Mouse (Mus musculus) neural tube, embryonic 14.5 days (tissue): ENCODE measurements around the gene Atp13a4. TPM values are rescaled to one million over a fixed set of nuclear protein-coding genes. Genes with fewer than 3 reads are reported as not detected.

Experiments used
- ATAC-seq: fragments of 200-750 bp; cut with Nextera tagmentation; 2 replicates; pipeline ENCODE4 v1.8.0; 2017; ENCODE audit warnings: low read depth, mild to moderate bottlenecking, moderate TSS enrichment, moderate library complexity
- H3K27ac ChIP-seq: fragments of 300-500 bp; sonication (generic); 2 replicates; pipeline ENCODE4 v1.5.1; 2014; ENCODE audit warnings: low read depth, mild to moderate bottlenecking, control low read depth, low read length, moderate library complexity, mixed read lengths
- H3K27me3 ChIP-seq: fragments of 300-500 bp; sonication (generic); 2 replicates; pipeline ENCODE4 v1.6.1; 2014; ENCODE audit warnings: low read length; ENCODE audit not compliant: control insufficient read depth, insufficient read depth
- H3K36me3 ChIP-seq: fragments of 300-500 bp; sonication (generic); 2 replicates; pipeline ENCODE4 v1.6.1; 2014; ENCODE audit warnings: low read length, mixed read lengths; ENCODE audit not compliant: control insufficient read depth, insufficient read depth
- H3K4me1 ChIP-seq: fragments of 300-500 bp; sonication (generic); 2 replicates; pipeline ENCODE4 v1.6.1; 2014; ENCODE audit warnings: low read length; ENCODE audit not compliant: control insufficient read depth, insufficient read depth
- H3K4me2 ChIP-seq: fragments of 300-500 bp; sonication (generic); 2 replicates; pipeline ENCODE4 v1.6.1; 2014; ENCODE audit warnings: mild to moderate bottlenecking, low read depth, low read length, control low read depth
- H3K4me3 ChIP-seq: fragments of 300-500 bp; sonication (generic); 2 replicates; pipeline ENCODE4 v1.5.1; 2014; ENCODE audit warnings: low read depth, low read length, control low read depth, mixed read lengths
- H3K9ac ChIP-seq: fragments of 300-500 bp; sonication (generic); replicated peaks from 2 replicates; pipeline ENCODE4 v1.6.1; 2014; ENCODE audit warnings: low read depth, mild to moderate bottlenecking, control low read depth, low read length, mixed read lengths
- H3K9me3 ChIP-seq: fragments of 300-500 bp; sonication (generic); 2 replicates; pipeline ENCODE4 v1.6.1; 2016; ENCODE audit warnings: low read length; ENCODE audit not compliant: control insufficient read depth
- WGBS: fragments of 180-500 bp; shearing (Covaris S2); extraction: QIAGEN DNeasy Blood & Tissue Kit; methylation state at CpG from one replicate; pipeline ENCODE4 v1.1.7; 2014; 5-methylcytosine and 5-hydroxymethylcytosine counted together
- polyA plus RNA-seq: library from polyadenylated mRNA; unstranded; fragments of >200 nt; fragmentation: Nextera tagmentation; extraction: Ambion mirVana; gene quantifications from 2 replicates; pipeline ENCODE4 v1.2.1, GENCODE M21; 2014

Gene Atp13a4
- polyA plus RNA-seq, 1 experiment from 2014 or later: 0.44 TPM

GRCm38 (mm10) chr16:29541261-29541683 is 3.4 kb downstream of the Atp13a4 start:
- no peak overlapping the region for H3K9ac ChIP-seq
- ATAC-seq: no peak
- no peaks in the 10 kb centered on the region for H3K4me1 ChIP-seq
- 85% methylated on average over 11 of the region's 11 CpGs for WGBS
- no peaks in the 10 kb centered on the region for H3K27me3 ChIP-seq
- no peak overlapping the region for H3K4me3 ChIP-seq
- no peak overlapping the region for H3K4me2 ChIP-seq
- no peak overlapping the region for H3K27ac ChIP-seq
- no peaks in the 10 kb centered on the region for H3K36me3 ChIP-seq
- H3K9me3 ChIP-seq: no peaks in the 10 kb centered on the region

- no peak overlapping the region for H3K9ac ChIP-seq
- no peak overlapping the region for H3K4me2 ChIP-seq
- H3K4me3 ChIP-seq: no peak overlapping the region
- no peak for ATAC-seq
- H3K27ac ChIP-seq: no peak overlapping the region
- no peaks in the 10 kb centered on the region for H3K4me1 ChIP-seq
- no peaks in the 10 kb centered on the region for H3K36me3 ChIP-seq
- no peaks in the 10 kb centered on the region for H3K27me3 ChIP-seq
- no peaks in the 10 kb centered on the region for H3K9me3 ChIP-seq
These were observed 4.8 kb downstream of the Atp13a4 start for GRCm38 (mm10) chr16:29539906-29540305.

GRCm38 (mm10) chr16:29536411-29537204 is 8.1 kb downstream of the Atp13a4 start:
- no peak overlapping the region for H3K27ac ChIP-seq
- no peak for ATAC-seq

GRCm38 (mm10) chr16:29535866-29536265 is 8.8 kb downstream of the Atp13a4 start:
- ATAC-seq: no peak
- H3K4me2 ChIP-seq: no peak overlapping the region

More at GRCm38 (mm10) chr16:29536411-29537204, 8.1 kb downstream of the Atp13a4 start:
- WGBS: 73% methylated on average over 15 of the region's 15 CpGs
- Histone ChIP-seq H3K9me3 (no peaks in the 10 kb centered on the region), H3K4me2 (no peak overlapping the region), H3K4me3 (no peak overlapping the region), H3K27me3 (no peaks in the 10 kb centered on the region), H3K4me1 (no peaks in the 10 kb centered on the region), H3K36me3 (no peaks in the 10 kb centered on the region), H3K9ac (no peak overlapping the region)

GRCm38 (mm10) chr16:29533641-29534040 is 11.0 kb downstream of the Atp13a4 start:
- H3K36me3 ChIP-seq: no peaks in the 10 kb centered on the region
- H3K9me3 ChIP-seq: no peaks in the 10 kb centered on the region
- no peak overlapping the region for H3K4me2 ChIP-seq
- no peaks in the 10 kb centered on the region for H3K4me1 ChIP-seq
- WGBS: 82% methylated on average over 6 of the region's 6 CpGs
- no peak for ATAC-seq
- no peak overlapping the region for H3K9ac ChIP-seq
- H3K27me3 ChIP-seq: no peaks in the 10 kb centered on the region
- H3K27ac ChIP-seq: no peak overlapping the region
- no peak overlapping the region for H3K4me3 ChIP-seq

More at GRCm38 (mm10) chr16:29535866-29536265, 8.8 kb downstream of the Atp13a4 start:
- Histone ChIP-seq H3K9me3 (no peaks in the 10 kb centered on the region), H3K4me3 (no peak overlapping the region), H3K9ac (no peak overlapping the region), H3K4me1 (no peaks in the 10 kb centered on the region), H3K27ac (no peak overlapping the region), H3K36me3 (no peaks in the 10 kb centered on the region), H3K27me3 (no peaks in the 10 kb centered on the region)
- 88% methylated on average over 4 of the region's 4 CpGs for WGBS

GRCm38 (mm10) chr16:29527085-29527484 is 17.6 kb downstream of the Atp13a4 start:
- WGBS: 93% methylated on average over 6 of the region's 6 CpGs
- no peaks in the 10 kb centered on the region for H3K4me1 ChIP-seq

GRCm38 (mm10) chr16:29526585-29526984 is 18.1 kb downstream of the Atp13a4 start:
- WGBS: 94% methylated on average over 8 of the region's 8 CpGs
- H3K27ac ChIP-seq: no peak overlapping the region
- no peak overlapping the region for H3K9ac ChIP-seq
- H3K27me3 ChIP-seq: no peaks in the 10 kb centered on the region
- H3K36me3 ChIP-seq: no peaks in the 10 kb centered on the region
- ATAC-seq: no peak
- H3K4me3 ChIP-seq: no peak overlapping the region
- H3K4me2 ChIP-seq: no peak overlapping the region
- H3K9me3 ChIP-seq: no peaks in the 10 kb centered on the region
- no peaks in the 10 kb centered on the region for H3K4me1 ChIP-seq

More at GRCm38 (mm10) chr16:29527085-29527484, 17.6 kb downstream of the Atp13a4 start:
- no peaks in the 10 kb centered on the region for H3K36me3 ChIP-seq
- ATAC-seq: no peak
- H3K9me3 ChIP-seq: no peaks in the 10 kb centered on the region
- no peak overlapping the region for H3K4me2 ChIP-seq
- no peak overlapping the region for H3K27ac ChIP-seq
- no peak overlapping the region for H3K9ac ChIP-seq
- no peaks in the 10 kb centered on the region for H3K27me3 ChIP-seq
- H3K4me3 ChIP-seq: no peak overlapping the region

GRCm38 (mm10) chr16:29512495-29512894 is 32.2 kb downstream of the Atp13a4 start:
- H3K27ac ChIP-seq: no peak overlapping the region
- no peak overlapping the region for H3K4me2 ChIP-seq
- no peak overlapping the region for H3K9ac ChIP-seq
- no peaks in the 10 kb centered on the region for H3K9me3 ChIP-seq
- 82% methylated on average over 3 of the region's 3 CpGs for WGBS
- no peak for ATAC-seq
- no peak overlapping the region for H3K4me3 ChIP-seq
- H3K27me3 ChIP-seq: no peaks in the 10 kb centered on the region
- no peaks in the 10 kb centered on the region for H3K4me1 ChIP-seq
- H3K36me3 ChIP-seq: no peaks in the 10 kb centered on the region

- no peak overlapping the region for H3K4me3 ChIP-seq
- H3K27ac ChIP-seq: no peak overlapping the region
- no peaks in the 10 kb centered on the region for H3K27me3 ChIP-seq
- WGBS: 85% methylated on average over 7 of the region's 7 CpGs
- no peaks in the 10 kb centered on the region for H3K4me1 ChIP-seq
- no peak for ATAC-seq
- no peaks in the 10 kb centered on the region for H3K9me3 ChIP-seq
- H3K4me2 ChIP-seq: no peak overlapping the region
- no peaks in the 10 kb centered on the region for H3K36me3 ChIP-seq
- no peak overlapping the region for H3K9ac ChIP-seq
These were observed 33.9 kb downstream of the Atp13a4 start for GRCm38 (mm10) chr16:29510743-29511142.
